Mouse (Mus musculus) hindlimb bud, embryonic 11.5 days (tissue): Measurements from ENCODE around the gene Mfng.

ENCODE experiments used
- DNase-seq: peaks from one replicate; pipeline ENCODE4 v3.0.0-alpha.2; 2012; ENCODE audit warnings: low read depth, low spot score; ENCODE audit errors: extremely low spot score

The Mfng gene

GRCm38 (mm10) chr15:78773290-78773729 is at the start of gene Mfng:
TSS of gene Mfng (minus strand) at chr15:78773475.
- DNase-seq: no peak

DNA sequence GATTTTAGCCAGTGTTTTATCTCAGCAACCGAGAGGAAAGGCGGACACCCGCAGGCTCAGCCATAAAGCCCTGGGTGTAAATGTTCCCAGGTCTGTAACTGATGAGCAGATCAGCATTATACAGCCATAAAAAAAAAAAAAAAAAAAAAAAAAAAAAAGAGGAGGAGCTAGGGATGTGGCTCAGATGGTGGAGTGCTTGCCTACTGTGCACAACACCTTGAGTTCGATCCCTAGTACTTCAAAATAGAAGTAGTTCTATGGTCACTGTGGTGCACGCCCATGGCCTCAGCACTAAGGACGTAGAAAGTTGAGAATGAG is 42.8 kb upstream of the Mfng start:
- DNase-seq: no peak

DNA sequence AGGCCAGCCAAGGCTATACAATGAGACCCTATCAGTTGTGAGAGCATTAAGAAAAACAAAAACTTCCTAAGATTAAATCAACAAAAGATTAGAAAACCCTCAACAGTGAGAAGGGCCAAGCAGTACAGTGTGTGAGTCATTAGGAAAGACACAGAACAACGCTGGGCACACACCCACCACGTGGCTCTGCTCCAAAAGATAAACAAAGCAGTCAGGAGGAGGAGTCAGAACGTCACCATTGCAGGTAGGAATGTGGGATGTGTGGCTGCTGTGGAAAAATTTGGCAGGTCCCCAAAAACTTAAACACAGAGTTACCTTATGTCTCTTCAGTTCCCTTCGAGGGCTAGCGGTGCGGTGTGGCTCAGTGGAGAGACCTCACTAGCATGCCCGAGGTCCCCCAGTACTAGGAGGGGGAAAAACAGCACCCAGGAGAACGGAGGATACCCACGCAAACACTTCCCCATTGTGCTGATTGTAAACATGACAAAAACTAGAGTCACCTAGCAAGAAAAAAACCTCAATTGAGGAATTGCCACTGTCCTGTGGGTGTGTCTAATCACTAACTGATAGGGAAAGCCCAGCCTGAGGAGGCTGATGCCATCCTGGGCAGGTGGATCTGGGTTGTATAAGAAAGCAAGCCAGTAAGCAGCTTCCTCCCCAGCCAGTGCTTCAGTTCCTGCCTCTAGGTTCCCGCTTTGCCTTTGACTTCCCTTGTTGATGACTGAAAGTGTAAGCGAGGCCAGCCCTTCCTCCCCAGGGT is 42.2 kb upstream of the Mfng start:
- DNase-seq: no peak

GRCm38 (mm10) chr15:78813603-78814002 is 40.3 kb upstream of the Mfng start:
- DNase-seq: no peak

DNA sequence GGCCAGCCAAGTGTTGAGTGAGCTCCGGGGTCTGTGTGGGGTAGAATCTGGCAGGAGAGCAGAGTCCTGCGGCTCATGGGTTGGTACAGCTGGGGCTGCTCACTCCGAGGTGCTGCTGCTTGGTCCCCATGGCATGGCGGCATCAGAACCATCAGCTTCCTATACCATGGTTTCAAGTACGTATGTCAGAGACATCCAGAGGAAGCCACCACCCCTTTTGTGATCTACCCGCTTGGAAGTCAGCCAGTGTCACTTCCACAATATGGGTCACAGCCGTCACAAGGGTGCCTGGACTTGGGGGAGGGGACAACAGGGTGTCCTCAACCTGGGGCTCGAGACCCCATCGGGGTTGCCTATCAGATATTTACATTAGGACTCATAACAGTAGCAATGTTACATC is 36.9 kb upstream of the Mfng start:
- DNase-seq: no peak

DNA sequence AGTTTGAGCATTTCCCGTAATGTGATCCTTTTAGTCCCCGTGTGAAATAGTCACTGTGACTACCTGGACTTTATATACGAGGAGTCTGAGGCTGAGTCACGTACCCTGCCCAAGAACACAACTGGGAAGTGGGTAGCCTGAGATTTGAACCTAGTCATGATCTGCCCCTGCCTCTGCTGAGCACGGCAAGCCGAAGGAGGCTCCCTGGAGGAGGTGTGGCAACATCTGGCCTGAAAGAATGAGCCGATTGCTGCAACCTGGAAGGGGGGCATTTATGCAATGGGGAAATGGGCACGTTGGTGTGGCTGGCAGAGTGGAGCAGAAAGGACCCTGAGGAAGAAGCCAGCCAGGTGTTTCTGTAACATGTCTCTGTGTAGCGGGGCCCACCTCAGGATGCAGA is 36.5 kb upstream of the Mfng start:
- DNase-seq: no peak

DNA sequence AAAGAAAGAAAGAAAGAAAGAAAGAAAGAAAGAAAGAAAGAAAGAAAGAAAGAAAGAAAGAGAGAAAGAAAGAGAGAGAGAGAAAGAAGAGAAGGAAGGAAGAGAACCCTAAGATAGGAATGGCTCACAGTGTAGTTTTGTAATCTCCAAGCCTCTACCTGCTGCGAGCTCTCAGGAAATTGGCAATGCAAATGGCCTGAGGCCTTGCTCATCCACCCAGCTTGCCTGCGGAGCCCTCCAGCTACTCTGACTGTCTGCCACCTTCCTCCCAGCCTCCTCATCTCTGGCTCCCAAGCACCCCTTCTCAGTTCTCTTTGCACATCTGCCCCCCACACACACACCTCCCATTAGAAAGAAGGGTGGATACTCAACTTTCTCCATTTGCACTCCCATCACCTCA is 35.7 kb upstream of the Mfng start:
- no peak for DNase-seq

DNA sequence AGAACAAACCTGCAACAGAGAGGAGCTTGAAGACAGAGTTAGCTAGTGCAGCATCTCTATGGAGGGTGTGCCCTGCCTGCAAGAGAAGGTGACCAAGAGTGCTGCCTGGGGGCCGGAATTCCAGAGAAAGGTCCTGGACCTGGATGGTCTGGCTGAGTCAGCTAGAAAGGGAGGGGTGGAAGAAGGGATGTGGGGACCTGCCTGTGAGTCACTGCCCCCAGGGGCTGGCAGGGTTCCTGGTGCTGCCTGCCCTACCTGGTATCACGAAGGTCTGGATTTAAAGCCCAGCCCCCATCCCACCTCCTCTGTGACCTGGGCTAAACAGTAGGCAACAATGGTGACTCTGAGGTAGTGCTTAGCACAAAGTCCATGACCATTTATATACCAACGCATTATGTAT is 33.9 kb upstream of the Mfng start:
- no peak for DNase-seq

- no peak for DNase-seq
Measured at GRCm38 (mm10) chr15:78806614-78807013, 33.3 kb upstream of the Mfng start.

DNA sequence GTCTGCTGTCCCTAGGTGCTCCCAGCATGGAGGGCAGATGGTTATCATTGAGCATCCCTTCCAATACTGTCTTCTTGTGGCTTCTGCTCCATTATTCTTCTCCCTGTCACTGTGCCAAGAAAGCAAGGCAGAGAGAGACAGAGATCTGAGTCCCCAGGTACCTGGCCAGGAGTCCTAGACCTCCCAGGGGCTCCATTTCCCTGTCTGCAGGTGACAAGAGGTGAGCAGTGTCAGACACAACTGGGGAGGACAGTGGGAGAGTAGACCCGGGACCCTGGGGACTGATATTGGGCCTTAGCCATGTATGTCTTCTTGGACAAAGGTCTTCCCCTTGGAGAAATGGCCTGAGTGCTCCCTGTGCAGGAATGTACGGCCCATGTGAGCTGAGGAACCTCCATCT is 32.1 kb upstream of the Mfng start:
- no peak for DNase-seq

- no peak for DNase-seq
Measured at GRCm38 (mm10) chr15:78804326-78804725, 31.1 kb upstream of the Mfng start.

DNA sequence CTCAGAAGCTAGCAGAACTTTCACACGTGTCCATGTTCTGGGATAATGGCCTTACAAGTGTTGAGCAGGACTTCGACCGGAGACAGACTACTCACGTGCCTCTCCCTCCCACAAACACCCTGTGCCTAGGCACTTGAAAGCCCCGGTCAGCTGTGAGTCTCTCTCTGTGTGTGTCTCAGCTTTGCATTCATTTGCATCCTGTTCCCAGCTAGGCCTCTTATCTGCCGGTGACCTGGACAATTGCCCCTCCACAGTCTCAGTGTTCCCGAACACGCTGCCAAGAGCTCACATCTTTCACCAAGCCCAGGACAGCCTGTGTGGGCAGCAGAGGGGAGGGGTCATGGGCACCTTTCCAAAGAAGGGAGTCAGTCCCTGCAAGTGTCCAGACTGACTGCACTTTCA is 30.2 kb upstream of the Mfng start:
- DNase-seq: no peak

DNA sequence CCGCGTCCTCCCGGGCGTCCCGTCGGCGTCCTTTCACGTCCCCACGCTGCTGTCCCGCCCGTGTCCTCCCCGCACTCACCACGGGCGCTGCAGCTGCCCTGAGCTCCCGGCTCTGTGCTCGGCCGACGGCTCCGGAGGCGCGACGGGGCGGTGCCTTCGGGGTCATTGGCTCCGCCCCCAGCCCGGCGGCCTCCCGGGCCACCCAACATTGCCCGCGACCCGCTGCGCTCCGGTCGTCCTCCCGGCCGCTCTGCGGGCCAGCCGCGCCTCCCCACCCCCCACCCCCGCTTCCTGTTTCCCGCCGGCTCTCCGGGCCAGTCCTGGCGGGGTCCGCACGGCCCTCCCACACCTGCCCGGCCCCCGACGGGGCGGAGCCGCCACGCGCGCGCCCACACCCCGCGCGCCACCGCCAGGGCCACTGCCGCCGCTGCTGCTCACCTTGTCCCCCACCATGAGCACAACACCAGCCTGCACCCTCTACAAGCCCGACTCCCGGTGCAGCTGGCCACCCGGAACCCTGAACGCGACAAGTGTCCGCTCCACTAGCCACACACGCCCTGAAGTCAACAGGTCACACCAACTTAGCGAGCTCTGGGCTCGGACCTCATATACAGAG is 29.6 kb upstream of the Mfng start, which contains the start of gene Card10:
TSS of gene Card10 (minus strand) at position 267 of the 616 bp plus-strand sequence.
- DNase-seq: no peak

DNA sequence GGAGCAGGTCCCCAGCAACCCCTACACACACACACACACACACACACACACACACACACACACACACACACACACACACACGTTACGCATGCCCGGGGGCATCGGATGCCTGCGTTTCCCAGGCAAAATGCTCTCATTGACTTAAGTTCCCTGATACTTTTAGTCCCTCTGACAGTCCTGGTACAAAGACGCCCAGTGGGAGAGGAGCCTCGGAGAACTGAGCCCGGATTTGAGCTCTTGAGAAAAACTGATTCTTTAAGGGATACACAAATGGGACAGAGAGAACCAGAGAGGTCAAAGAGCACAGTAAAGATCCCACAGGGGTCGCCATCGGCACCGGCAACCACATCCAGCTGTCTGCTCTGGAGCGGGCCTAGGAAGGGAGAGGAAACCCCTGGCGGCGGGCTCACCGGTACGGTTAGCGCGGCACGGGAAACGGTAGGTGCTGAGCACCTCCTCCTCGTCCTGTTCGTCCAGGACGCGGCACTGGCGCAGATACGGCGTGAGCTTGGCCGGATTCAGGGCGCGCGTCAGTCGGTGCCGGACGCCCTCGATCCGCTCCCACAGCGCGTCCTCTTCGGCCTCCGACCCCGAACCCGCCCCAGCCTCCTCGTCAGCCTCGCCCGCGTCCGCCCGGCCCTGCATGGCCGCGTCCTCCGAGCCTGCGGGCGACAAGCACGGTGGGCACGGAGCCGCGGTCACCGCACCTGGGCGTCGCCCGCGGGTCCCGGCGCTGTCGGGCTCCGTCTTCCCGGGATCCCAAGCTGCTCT is 28.9 kb upstream of the Mfng start:
- DNase-seq: no peak

- DNase-seq: no peak
Measured at GRCm38 (mm10) chr15:78801571-78801970, 28.3 kb upstream of the Mfng start.

GRCm38 (mm10) chr15:78799029-78799428 is 25.8 kb upstream of the Mfng start:
- no peak for DNase-seq

DNA sequence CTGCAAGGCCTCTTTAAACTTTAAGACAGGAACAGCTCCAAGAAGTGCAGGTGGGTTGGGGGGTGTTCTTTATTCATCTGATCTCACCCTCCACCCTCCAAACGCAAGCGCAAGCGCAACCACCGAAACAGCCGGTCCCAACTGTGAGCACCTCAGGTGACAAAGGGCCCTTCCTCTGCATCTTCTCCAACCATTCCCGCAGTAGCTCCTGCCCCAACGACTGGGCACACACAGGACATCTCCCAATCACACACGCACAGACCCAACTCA is 23.7 kb upstream of the Mfng start:
- DNase-seq: no peak

DNA sequence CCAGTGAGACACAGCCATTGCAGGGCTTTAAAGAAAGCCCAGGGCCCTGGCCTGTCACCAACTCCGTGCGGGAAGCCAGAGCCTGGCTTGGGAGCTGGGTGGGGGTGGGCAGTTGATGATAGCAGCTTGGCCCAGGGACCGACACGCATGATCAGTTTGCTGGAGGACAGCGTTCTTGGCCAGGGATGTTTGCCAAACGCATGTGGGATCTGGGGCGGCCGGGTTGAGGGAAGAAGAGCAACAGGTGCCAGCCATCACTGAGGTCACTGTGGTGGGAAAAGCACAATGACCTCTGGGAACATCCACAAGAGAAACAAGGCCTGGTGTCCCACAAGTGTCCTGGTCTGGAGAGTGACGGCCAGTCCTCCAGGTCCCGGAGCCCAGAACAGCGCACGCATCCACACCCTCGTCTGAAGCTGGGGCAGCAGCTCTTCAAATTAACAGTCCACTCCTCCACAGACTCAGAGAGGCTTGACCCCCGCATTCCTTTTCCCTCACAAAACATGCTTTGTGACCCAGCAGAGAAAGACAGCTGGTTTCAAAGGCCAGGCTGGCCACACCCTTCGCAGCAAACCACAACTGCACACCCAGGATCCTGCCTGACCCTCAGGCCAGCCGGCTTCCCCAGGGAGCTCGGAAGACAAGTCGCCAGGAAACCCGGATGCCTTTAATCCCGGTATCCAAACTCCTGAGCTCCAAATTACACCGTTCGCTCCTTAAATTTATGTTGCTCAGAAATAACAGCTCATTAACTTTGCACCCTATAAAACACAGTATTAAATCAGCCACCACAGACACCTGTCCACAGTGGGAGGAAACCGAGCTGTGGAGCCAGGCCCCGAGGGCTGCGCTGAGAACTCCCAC is 23.2 kb upstream of the Mfng start:
- no peak for DNase-seq

DNA sequence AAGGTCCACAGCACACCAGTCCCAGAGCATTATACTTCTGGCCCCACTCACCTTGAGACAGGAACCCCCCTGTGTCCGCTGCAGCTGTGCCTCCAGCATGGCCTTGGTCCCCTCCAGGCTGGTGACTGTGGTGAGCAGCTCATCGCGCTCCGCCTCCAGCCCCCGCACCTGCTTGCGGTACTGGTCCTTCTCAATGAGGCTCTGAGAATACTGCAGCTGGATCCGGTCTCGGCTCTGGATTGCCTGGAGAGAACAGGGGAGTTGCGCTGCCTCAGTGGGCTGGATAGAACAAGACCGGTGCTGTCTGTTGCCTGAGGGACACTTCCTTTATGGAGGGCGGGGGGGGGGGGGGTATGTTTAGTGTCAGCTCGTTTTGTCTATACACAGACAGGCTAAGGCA is 17.7 kb upstream of the Mfng start:
- DNase-seq: no peak

DNA sequence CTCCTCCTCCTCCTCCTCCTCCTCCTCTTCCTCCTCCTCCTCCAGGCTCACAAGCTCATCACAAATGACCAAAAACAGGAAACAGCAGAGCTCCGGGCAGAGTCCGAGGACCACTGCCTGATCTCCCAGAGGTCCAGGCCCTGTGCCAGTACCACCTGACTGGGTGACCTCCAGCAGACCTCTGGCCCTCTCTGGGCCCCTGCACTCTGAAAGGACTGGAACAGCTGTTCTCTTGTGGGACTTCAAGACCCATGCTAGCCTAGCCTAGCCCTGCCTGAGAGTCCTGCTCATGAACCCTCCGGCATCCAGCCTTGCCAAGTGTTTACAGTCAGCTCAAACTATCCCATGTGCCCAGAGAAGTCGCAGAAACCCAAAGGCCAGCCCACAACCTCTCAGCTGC is 17.2 kb upstream of the Mfng start:
- DNase-seq: no peak

DNA sequence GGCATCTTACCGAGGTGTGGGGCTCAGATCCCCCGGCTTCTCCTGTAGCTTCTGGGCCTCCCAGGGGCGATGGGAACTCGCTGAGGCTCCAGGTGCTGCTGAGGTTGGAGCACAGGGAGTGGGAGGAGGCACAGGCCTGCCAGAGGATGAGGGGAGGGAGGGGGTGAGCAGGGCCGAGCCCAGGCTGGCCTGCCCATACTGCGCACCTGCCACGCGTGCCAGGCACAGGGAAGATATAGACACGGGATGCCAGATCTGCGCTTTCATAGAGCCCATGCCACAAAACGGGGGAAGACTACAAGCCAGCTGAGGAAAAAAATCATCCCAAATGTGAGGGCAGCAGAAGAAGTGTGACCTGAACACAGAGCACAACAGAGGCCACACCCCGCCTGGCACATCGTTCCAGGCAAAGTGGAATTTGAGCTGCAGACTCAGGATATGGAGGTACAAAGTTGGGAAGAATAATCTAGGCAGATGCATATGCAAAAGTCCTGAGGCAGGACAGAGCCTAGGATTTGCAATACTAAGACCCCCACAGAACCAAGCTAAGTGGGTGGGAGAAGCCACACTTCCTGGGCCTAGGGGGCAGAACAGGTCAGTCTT is 16.5 kb upstream of the Mfng start:
- DNase-seq: no peak
